Mouse (Mus musculus): Measurements from ENCODE around the gene Scn4b. TPM values are rescaled to one million over a fixed set of nuclear protein-coding genes. Genes with fewer than 3 reads are reported as not detected.

Scn4b gene
- polyA plus RNA-seq, 1 experiment from 2014 or later: 0.13 TPM

GRCm38 (mm10) chr9:45173475-45173874 is 35.3 kb downstream of the Scn4b start:
- no peak for ATAC-seq
- no peaks in the 10 kb centered on the region for H3K27me3 ChIP-seq (replicated peaks)
- H3K4me3 ChIP-seq (replicated peaks): no peak overlapping the region
- H3K9ac ChIP-seq: no peak overlapping the region
- no peak overlapping the region for H3K4me2 ChIP-seq (replicated peaks)
- H3K9me3 ChIP-seq: no peaks in the 10 kb centered on the region
- WGBS: 61% methylated on average over 3 of the region's 3 CpGs
- no peak overlapping the region for H3K27ac ChIP-seq
- no peaks in the 10 kb centered on the region for H3K4me1 ChIP-seq (replicated peaks)
- H3K36me3 ChIP-seq: no peaks in the 10 kb centered on the region

DNA sequence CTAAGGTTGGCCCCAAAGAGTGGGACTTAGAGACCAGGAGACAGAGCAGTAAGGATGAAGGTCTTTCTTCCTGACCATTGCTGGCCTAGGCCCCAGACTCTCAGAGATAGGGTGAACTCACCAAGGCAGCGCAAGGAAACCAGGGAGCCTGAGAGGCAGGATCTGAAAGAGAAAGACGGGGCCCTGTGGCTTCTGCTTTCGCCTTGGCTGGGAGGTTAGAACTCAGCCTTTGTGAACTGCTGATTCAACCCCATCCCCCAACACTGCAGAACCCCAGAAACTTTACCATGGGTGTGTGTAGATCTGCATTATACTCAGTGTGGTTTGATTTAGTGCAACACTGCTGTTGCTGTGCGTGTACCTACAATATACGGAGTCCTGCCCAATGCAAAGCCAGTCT is 41.1 kb downstream of the Scn4b start:
- H3K27ac ChIP-seq: no peak overlapping the region
- no peaks in the 10 kb centered on the region for H3K36me3 ChIP-seq
- H3K4me1 ChIP-seq (replicated peaks): no peaks in the 10 kb centered on the region; the same call in 1 of the 2 replicates
- H3K4me3 ChIP-seq (replicated peaks): no peak overlapping the region
- no peaks in the 10 kb centered on the region for H3K9me3 ChIP-seq
- H3K9ac ChIP-seq: no peak overlapping the region
- ATAC-seq: no peak
- H3K4me2 ChIP-seq (replicated peaks): no peak overlapping the region
- H3K27me3 ChIP-seq (replicated peaks): no peaks in the 10 kb centered on the region
- WGBS: 90% methylated on average over 5 of the region's 5 CpGs

- Histone ChIP-seq H3K27ac (no peak within 1 kb of the TSS), H3K9ac (no peak within 1 kb of the TSS), H3K4me2 (replicated peaks) (no peak within 1 kb of the TSS), H3K4me1 (replicated peaks) (no peaks in the 10 kb centered on the region; the same call in 1 of the 2 replicates), H3K9me3 (no peaks in the 10 kb centered on the region), H3K27me3 (replicated peaks) (no peaks in the 10 kb centered on the region), H3K36me3 (no peaks in the 10 kb centered on the region), H3K4me3 (replicated peaks) (no peak within 1 kb of the TSS)
- ATAC-seq: peak; percentile 55
- 21% methylated on average over 2 of the region's 2 CpGs for WGBS
These were observed 43.6 kb downstream of the Scn4b start, which contains the start of gene BC049352 for GRCm38 (mm10) chr9:45181770-45182169. BC049352 (plus strand) TSS chr9:45182007.

DNA sequence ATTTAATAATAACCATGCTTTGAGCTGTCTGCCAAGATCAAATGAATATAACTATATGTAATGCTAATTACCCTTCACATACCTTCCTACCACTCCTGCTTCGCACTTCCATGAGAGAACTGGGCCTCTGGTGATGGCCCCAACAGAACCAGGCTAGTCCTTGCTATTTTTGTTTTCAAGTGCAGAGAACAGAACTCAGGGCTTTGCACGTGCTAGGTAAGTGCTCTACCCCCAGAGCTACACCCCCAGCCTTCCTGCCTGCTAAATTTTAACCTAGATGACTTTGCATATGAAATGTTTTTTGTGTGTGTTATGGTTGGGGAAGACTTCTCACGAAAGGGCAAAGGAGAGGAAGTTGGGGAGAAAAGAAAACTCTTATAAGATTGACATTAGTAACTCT is 44.3 kb downstream of the Scn4b start:
- Histone ChIP-seq H3K9ac (no peak overlapping the region), H3K27ac (no peak overlapping the region), H3K36me3 (no peaks in the 10 kb centered on the region), H3K4me1 (replicated peaks) (no peaks in the 10 kb centered on the region; the same call in 1 of the 2 replicates), H3K9me3 (no peaks in the 10 kb centered on the region), H3K27me3 (replicated peaks) (no peaks in the 10 kb centered on the region), H3K4me2 (replicated peaks) (no peak overlapping the region), H3K4me3 (replicated peaks) (no peak overlapping the region)
- 55% methylated on average over 3 of the region's 3 CpGs for WGBS
- ATAC-seq: no peak

DNA sequence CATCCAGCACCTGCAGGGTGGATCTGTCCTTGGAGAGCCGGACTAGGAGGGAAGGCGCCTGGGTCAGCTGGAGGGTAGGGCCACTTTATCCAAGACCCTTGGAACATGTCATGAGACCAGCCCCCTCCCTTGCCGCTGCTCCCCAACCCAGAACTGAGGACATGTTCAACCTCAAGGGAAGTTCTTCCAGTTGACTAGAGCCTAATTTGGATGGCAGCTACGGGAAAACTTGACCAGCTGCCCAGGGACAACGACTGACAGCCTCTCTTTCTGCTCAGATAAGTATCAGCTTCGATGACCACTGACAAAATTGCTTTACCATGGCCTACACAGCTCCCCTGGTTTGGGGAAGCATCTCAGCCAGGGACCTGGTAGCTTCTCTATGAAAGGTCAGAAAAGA is 45.1 kb downstream of the Scn4b start:
- Histone ChIP-seq H3K4me2 (replicated peaks) (no peak overlapping the region), H3K27ac (no peak overlapping the region), H3K9me3 (no peaks in the 10 kb centered on the region), H3K27me3 (replicated peaks) (no peaks in the 10 kb centered on the region), H3K36me3 (no peaks in the 10 kb centered on the region), H3K9ac (no peak overlapping the region), H3K4me1 (replicated peaks) (no peaks in the 10 kb centered on the region; the same call in 1 of the 2 replicates), H3K4me3 (replicated peaks) (no peak overlapping the region)
- no peak for ATAC-seq
- WGBS: 84% methylated on average over 6 of the region's 6 CpGs

DNA sequence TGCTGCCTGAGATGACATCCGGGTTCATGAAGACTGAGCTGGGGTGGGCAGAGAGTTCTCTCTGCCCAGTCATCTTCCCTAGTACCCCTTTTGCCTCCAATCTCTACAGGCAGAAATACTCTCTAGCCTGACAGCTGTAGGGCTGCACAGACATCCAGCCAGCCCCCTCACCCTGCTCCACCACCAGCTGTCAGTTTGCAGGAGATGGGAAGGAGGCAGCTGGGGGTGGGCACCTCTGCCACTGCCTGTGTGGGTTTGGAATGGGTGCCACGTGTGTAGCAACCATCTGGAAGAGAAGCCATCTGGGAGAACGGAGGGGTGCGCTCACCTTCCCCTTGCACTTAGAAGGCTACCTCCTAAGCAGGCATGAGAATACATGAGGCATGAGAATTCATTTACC is 47.1 kb downstream of the Scn4b start:
- Histone ChIP-seq H3K4me1 (replicated peaks) (no peaks in the 10 kb centered on the region; the same call in 1 of the 2 replicates), H3K36me3 (no peaks in the 10 kb centered on the region), H3K27ac (no peak overlapping the region), H3K4me2 (replicated peaks) (no peak overlapping the region), H3K9ac (no peak overlapping the region), H3K4me3 (replicated peaks) (no peak overlapping the region), H3K9me3 (no peaks in the 10 kb centered on the region), H3K27me3 (replicated peaks) (no peaks in the 10 kb centered on the region)
- WGBS: 79% methylated on average over 4 of the region's 4 CpGs
- ATAC-seq: no peak

- peak; percentile 58; the same call in 1 of the 2 replicates for ATAC-seq
- H3K36me3 ChIP-seq: no peaks in the 10 kb centered on the region
- H3K4me2 ChIP-seq (replicated peaks): no peak overlapping the region
- no peak overlapping the region for H3K4me3 ChIP-seq (replicated peaks)
- WGBS: 79% methylated on average over 10 of the region's 10 CpGs
- no peaks in the 10 kb centered on the region for H3K4me1 ChIP-seq (replicated peaks)
- no peaks in the 10 kb centered on the region for H3K27me3 ChIP-seq (replicated peaks)
- H3K9ac ChIP-seq: no peak overlapping the region
- H3K9me3 ChIP-seq: no peaks in the 10 kb centered on the region
- H3K27ac ChIP-seq: no peak overlapping the region
These were observed 50.7 kb downstream of the Scn4b start for GRCm38 (mm10) chr9:45188570-45189563.

- Histone ChIP-seq H3K4me3 (replicated peaks) (no peak overlapping the region), H3K27me3 (replicated peaks) (no peaks in the 10 kb centered on the region), H3K36me3 (no peaks in the 10 kb centered on the region), H3K27ac (no peak overlapping the region), H3K9ac (no peak overlapping the region), H3K9me3 (no peaks in the 10 kb centered on the region), H3K4me1 (replicated peaks) (no peaks in the 10 kb centered on the region), H3K4me2 (replicated peaks) (no peak overlapping the region)
- WGBS: 89% methylated on average over 4 of the region's 4 CpGs
- ATAC-seq: no peak
These were observed 51.5 kb downstream of the Scn4b start for GRCm38 (mm10) chr9:45189661-45190174.

- H3K9me3 ChIP-seq: no peaks in the 10 kb centered on the region
- no peak overlapping the region for H3K27ac ChIP-seq
- no peak overlapping the region for H3K4me3 ChIP-seq (replicated peaks)
- no peak for ATAC-seq
- no peak overlapping the region for H3K4me2 ChIP-seq (replicated peaks)
- 67% methylated on average over 4 of the region's 4 CpGs for WGBS
- no peaks in the 10 kb centered on the region for H3K36me3 ChIP-seq
- H3K4me1 ChIP-seq (replicated peaks): 0 out of 2 replicates have a peak, but pooled peaks cover 4% of the 10 kb centered on the region
- no peaks in the 10 kb centered on the region for H3K27me3 ChIP-seq (replicated peaks)
- H3K9ac ChIP-seq: no peak overlapping the region
These were observed 57.3 kb downstream of the Scn4b start for GRCm38 (mm10) chr9:45195468-45195867.

GRCm38 (mm10) chr9:45196125-45196830 is 58.1 kb downstream of the Scn4b start:
- H3K4me1 ChIP-seq (replicated peaks): 0 out of 2 replicates have a peak, but pooled peaks cover 8% of the 10 kb centered on the region
- ATAC-seq: no peak
- H3K9me3 ChIP-seq: no peaks in the 10 kb centered on the region
- H3K9ac ChIP-seq: no peak overlapping the region
- 77% methylated on average over 8 of the region's 8 CpGs for WGBS
- H3K4me3 ChIP-seq (replicated peaks): no peak overlapping the region
- no peaks in the 10 kb centered on the region for H3K27me3 ChIP-seq (replicated peaks)
- no peaks in the 10 kb centered on the region for H3K36me3 ChIP-seq
- no peak overlapping the region for H3K4me2 ChIP-seq (replicated peaks)
- H3K27ac ChIP-seq: no peak overlapping the region

DNA sequence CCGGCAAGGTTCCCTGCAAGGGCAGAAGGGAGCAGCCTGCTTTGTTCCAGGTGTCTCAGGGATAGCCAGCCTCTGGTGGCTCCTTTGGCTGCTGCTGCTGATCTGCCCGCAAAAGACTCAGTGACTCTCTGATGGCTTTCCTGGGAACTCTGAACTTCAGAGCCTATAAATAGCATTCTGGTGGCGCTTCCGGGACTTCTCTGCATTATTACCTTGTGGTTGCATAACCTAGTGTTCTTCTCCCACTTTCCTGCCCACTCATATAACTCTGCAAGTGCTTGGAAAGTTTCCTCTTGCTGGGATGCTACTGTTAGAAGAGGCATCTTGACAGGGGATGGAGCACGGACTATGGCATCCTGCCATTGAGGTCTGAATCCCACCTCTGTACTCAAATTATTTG is 59.4 kb downstream of the Scn4b start:
- Histone ChIP-seq H3K9me3 (no peaks in the 10 kb centered on the region), H3K4me2 (replicated peaks) (no peak overlapping the region), H3K4me1 (replicated peaks) (peaks cover 12% of the 10 kb centered on the region; the same call in 1 of the 2 replicates), H3K36me3 (no peaks in the 10 kb centered on the region), H3K4me3 (replicated peaks) (no peak overlapping the region), H3K27me3 (replicated peaks) (no peaks in the 10 kb centered on the region), H3K27ac (no peak overlapping the region), H3K9ac (no peak overlapping the region)
- WGBS: 71% methylated on average over 5 of the region's 5 CpGs
- no peak for ATAC-seq

DNA sequence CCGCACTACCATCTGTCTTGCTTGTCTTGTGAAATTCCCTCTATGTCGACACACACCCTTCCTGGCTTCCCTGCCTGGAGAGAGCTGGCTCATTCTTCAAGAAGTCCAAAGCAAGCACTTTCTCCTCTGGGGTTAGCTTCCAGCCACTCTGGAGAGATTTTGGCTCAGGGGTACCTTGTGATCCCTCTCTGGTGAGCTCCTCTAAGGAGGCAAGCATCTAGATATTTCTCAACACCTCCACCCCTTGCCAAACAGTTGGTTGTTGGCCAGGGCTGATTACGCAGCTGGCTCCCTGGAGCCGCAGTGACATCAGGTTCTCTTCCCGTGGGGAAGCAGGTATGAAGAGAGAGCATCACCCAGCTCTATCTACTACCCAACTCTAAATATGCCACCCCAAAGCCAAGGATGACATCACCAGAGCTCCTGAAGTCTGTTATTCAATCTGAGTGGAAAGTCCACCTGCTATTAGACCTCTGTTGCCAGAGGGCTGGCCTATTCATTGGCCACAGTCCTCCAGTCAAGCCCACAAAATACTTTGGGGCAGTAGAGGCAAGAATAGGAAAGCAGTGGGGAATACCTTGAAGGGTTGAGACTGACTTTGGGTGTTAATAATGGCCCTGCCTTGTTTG is 63.2 kb downstream of the Scn4b start:
- H3K36me3 ChIP-seq: no peaks in the 10 kb centered on the region
- H3K9me3 ChIP-seq: no peaks in the 10 kb centered on the region
- H3K27me3 ChIP-seq (replicated peaks): no peaks in the 10 kb centered on the region
- peak overlapping the region; percentile 85; the same call in 1 of the 2 replicates for H3K27ac ChIP-seq
- ATAC-seq: no peak
- 80% methylated on average over 5 of the region's 5 CpGs for WGBS
- H3K4me3 ChIP-seq (replicated peaks): no peak overlapping the region
- peaks cover 16% of the 10 kb centered on the region; the same call in 1 of the 2 replicates for H3K4me1 ChIP-seq (replicated peaks)
- no peak overlapping the region for H3K9ac ChIP-seq
- H3K4me2 ChIP-seq (replicated peaks): peak overlapping the region; percentile 52

Data from intestine, embryonic 15.5 days (tissue).